Mouse (Mus musculus): ENCODE results near the gene Krtap28-10. TPM values are rescaled to one million over a fixed set of nuclear protein-coding genes. Genes with fewer than 3 reads are reported as not detected.
"Not testable (repeated sequence)": the region's sequence is repeated elsewhere in the genome, so short reads cannot be mapped to it uniquely, and the experiment has no call there.

Krtap28-10 gene
- total and polyA plus RNA-seq, 3 experiments = not detected

DNA sequence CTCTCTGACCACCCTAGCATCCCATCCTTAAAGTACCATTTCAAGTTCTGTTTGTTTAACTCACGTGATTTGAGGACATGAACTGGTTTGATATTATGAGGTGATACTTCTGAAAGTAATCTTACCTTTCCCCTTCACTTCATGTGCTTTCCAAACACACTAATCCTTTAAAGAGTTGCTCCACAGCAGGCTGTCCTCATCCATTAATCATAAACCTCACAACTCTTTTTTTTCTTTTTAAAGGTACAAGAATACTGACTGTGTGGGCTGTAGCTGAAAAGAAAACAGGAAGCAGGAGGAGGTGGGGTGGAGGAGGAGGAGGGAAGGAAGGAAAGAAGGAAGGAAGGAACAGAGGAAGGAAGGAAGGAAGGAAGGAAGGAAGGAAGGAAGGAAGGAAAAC is 10.3 kb downstream of the Krtap28-10 start:
- 72% methylated on average over 1 of the region's 1 CpGs for WGBS
- intact Hi-C loops (cut with DNase I) = no loop called here
- H3K36me3 ChIP-seq (ENCODE audit: control insufficient read depth, insufficient read depth, low read length) = no peaks in the 10 kb centered on the region
- no peaks in the 10 kb centered on the region for H3K27me3 ChIP-seq (ENCODE audit: control insufficient read depth, insufficient read depth, low read length)
- H3K4me3 ChIP-seq = no peak overlapping the region
- no peaks in the 10 kb centered on the region for H3K4me1 ChIP-seq (ENCODE audit: control insufficient read depth, insufficient read depth, low read length)
- no peak for DNase-seq
- no peak overlapping the region for H3K27ac ChIP-seq
- no peaks in the 10 kb centered on the region for H3K79me2 ChIP-seq (replicated peaks; ENCODE audit: control insufficient read depth, insufficient read depth, low read length)
- H3K9ac ChIP-seq (ENCODE audit: low read depth, low read length) = no peak overlapping the region
- no peak for TF ChIP-seq POLR2A (IDR thresholded peaks at IDR 0.05; ENCODE audit: insufficient read depth, low read depth, low read length)
- no peak for TF ChIP-seq EP300 (IDR thresholded peaks at IDR 0.05; ENCODE audit: insufficient read depth, low read depth, low read length)
- TF ChIP-seq CTCF (IDR thresholded peaks at IDR 0.05) = no peak

DNA sequence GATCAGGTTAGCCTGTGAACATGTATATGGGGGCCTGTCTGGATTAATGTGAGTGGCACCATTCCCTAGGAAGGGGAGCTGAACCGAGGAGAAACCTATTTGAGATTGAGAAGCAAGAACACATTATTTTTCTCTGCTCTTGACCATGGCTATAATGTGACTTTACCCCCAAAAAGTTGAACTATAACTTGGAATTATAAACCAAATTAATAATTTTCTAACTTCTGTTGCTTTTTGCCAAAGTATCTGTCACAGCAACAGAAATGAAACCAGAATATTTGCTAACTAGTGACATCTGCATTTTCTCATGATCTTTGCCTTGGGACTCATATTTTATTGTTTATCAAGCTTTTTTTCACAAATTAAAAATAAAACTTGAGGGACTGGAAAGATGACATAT is 25.7 kb downstream of the Krtap28-10 start:
- Histone ChIP-seq H3K4me1 (ENCODE audit: control insufficient read depth, insufficient read depth, low read length) (no peaks in the 10 kb centered on the region), H3K79me2 (replicated peaks; ENCODE audit: control insufficient read depth, insufficient read depth, low read length) (no peaks in the 10 kb centered on the region), H3K27me3 (ENCODE audit: control insufficient read depth, insufficient read depth, low read length) (no peaks in the 10 kb centered on the region), H3K27ac (no peak overlapping the region), H3K4me3 (no peak overlapping the region), H3K36me3 (ENCODE audit: control insufficient read depth, insufficient read depth, low read length) (no peaks in the 10 kb centered on the region), H3K9ac (ENCODE audit: low read depth, low read length) (no peak overlapping the region)
- 71% methylated on average over 1 of the region's 1 CpGs for WGBS
- TF ChIP-seq CTCF (IDR thresholded peaks at IDR 0.05) (no peak), EP300 (IDR thresholded peaks at IDR 0.05; ENCODE audit: insufficient read depth, low read depth, low read length) (no peak), POLR2A (IDR thresholded peaks at IDR 0.05; ENCODE audit: insufficient read depth, low read depth, low read length) (no peak)
- no peak for DNase-seq
- intact Hi-C loops (cut with DNase I) = no loop called here

DNA sequence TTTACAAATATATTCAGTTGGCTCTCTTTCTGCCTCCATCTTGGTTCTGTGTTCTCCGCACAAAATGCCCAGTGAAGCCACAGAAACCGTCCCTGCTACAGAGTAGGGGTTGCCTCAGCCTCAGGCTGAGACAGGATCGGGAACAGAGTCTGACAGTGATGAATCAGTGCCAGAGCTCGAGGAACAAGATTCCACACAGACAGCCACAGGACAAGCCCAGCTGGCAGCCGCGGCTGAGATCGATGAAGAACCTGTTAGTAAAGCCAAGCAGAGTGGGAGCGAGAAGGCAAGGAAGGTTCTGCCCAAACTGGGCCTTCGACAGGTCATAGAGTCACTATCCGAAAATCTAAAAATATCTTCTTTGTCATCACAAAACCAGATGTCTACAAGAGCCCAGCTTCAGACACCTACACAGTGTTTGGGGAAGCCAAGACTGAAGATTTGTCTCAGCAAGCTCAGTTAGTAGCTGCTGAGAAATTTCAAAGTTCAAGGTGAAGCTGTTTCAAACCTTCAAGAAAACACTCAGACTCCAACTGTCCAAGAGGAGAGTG is 26.9 kb downstream of the Krtap28-10 start:
- no peak overlapping the region for H3K27ac ChIP-seq
- H3K36me3 ChIP-seq (ENCODE audit: control insufficient read depth, insufficient read depth, low read length) = no peaks in the 10 kb centered on the region
- no peaks in the 10 kb centered on the region for H3K79me2 ChIP-seq (replicated peaks; ENCODE audit: control insufficient read depth, insufficient read depth, low read length)
- DNase-seq = no peak
- WGBS = 66% methylated on average over 10 of the region's 10 CpGs
- no peaks in the 10 kb centered on the region for H3K4me1 ChIP-seq (ENCODE audit: control insufficient read depth, insufficient read depth, low read length)
- no peak for TF ChIP-seq CTCF (IDR thresholded peaks at IDR 0.05)
- no peak for TF ChIP-seq POLR2A (IDR thresholded peaks at IDR 0.05; ENCODE audit: insufficient read depth, low read depth, low read length)
- no peak for TF ChIP-seq EP300 (IDR thresholded peaks at IDR 0.05; ENCODE audit: insufficient read depth, low read depth, low read length)
- no peak overlapping the region for H3K4me3 ChIP-seq
- intact Hi-C loops (cut with DNase I) = no loop called here
- H3K27me3 ChIP-seq (ENCODE audit: control insufficient read depth, insufficient read depth, low read length) = no peaks in the 10 kb centered on the region
- H3K9ac ChIP-seq (ENCODE audit: low read depth, low read length) = no peak overlapping the region

DNA sequence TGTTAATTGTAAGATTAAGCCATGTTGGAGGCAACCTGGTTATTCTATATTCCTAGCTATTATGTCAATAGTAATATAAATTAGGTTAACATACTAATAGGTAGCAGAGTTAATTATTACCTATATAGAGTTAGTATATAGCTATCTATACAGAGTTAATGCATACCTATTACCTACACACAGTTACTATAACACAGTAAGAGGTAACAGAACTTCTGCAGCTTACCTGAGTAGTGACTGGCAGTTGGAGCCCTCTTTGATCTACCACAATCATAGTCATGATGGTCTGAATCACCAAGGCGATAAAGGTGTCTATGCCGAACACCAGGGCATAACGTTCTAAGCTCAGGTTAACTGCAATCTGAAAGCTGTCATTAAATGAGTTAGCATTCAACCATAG is 27.8 kb downstream of the Krtap28-10 start:
- no peak for DNase-seq
- no peak overlapping the region for H3K27ac ChIP-seq
- no peaks in the 10 kb centered on the region for H3K27me3 ChIP-seq (ENCODE audit: control insufficient read depth, insufficient read depth, low read length)
- H3K36me3 ChIP-seq (ENCODE audit: control insufficient read depth, insufficient read depth, low read length) = no peaks in the 10 kb centered on the region
- H3K4me1 ChIP-seq (ENCODE audit: control insufficient read depth, insufficient read depth, low read length) = no peaks in the 10 kb centered on the region
- H3K4me3 ChIP-seq = no peak overlapping the region
- WGBS = 91% methylated on average over 3 of the region's 3 CpGs
- no peaks in the 10 kb centered on the region for H3K79me2 ChIP-seq (replicated peaks; ENCODE audit: control insufficient read depth, insufficient read depth, low read length)
- H3K9ac ChIP-seq (ENCODE audit: low read depth, low read length) = no peak overlapping the region
- intact Hi-C loops (cut with DNase I) = no loop called here
- no peak for TF ChIP-seq CTCF (IDR thresholded peaks at IDR 0.05)
- no peak for TF ChIP-seq EP300 (IDR thresholded peaks at IDR 0.05; ENCODE audit: insufficient read depth, low read depth, low read length)
- no peak for TF ChIP-seq POLR2A (IDR thresholded peaks at IDR 0.05; ENCODE audit: insufficient read depth, low read depth, low read length)

DNA sequence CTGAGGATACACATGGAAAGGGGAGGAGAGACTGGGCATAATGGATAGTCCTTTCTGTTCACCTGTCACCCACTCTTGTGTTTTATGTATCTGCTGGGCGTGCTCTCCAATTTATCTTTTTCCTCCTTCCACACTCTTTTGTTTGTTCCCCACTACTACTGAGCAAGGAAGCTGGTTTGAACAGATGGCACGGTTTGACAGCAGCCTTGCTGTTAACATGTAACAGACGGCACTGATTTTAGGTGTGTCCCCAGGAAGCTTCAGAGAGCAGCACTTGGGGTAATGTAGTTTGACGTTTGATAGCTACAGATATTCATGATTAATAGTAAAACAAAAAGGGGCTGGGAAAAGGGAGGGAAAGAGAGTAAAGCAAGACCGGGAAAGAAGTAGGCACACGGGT is 34.8 kb downstream of the Krtap28-10 start:
- DNase-seq = no peak
- WGBS = 66% methylated on average over 6 of the region's 6 CpGs
- intact Hi-C loops (cut with DNase I) = no loop called here
- no peak overlapping the region for H3K9ac ChIP-seq (ENCODE audit: low read depth, low read length)
- H3K27me3 ChIP-seq (ENCODE audit: control insufficient read depth, insufficient read depth, low read length) = no peaks in the 10 kb centered on the region
- H3K79me2 ChIP-seq (replicated peaks; ENCODE audit: control insufficient read depth, insufficient read depth, low read length) = no peaks in the 10 kb centered on the region
- H3K36me3 ChIP-seq (ENCODE audit: control insufficient read depth, insufficient read depth, low read length) = no peaks in the 10 kb centered on the region
- H3K27ac ChIP-seq = no peak overlapping the region
- TF ChIP-seq CTCF (IDR thresholded peaks at IDR 0.05) (no peak), POLR2A (IDR thresholded peaks at IDR 0.05; ENCODE audit: insufficient read depth, low read depth, low read length) (no peak), EP300 (IDR thresholded peaks at IDR 0.05; ENCODE audit: insufficient read depth, low read depth, low read length) (no peak)
- H3K4me1 ChIP-seq (ENCODE audit: control insufficient read depth, insufficient read depth, low read length) = no peaks in the 10 kb centered on the region
- H3K4me3 ChIP-seq = no peak overlapping the region

DNA sequence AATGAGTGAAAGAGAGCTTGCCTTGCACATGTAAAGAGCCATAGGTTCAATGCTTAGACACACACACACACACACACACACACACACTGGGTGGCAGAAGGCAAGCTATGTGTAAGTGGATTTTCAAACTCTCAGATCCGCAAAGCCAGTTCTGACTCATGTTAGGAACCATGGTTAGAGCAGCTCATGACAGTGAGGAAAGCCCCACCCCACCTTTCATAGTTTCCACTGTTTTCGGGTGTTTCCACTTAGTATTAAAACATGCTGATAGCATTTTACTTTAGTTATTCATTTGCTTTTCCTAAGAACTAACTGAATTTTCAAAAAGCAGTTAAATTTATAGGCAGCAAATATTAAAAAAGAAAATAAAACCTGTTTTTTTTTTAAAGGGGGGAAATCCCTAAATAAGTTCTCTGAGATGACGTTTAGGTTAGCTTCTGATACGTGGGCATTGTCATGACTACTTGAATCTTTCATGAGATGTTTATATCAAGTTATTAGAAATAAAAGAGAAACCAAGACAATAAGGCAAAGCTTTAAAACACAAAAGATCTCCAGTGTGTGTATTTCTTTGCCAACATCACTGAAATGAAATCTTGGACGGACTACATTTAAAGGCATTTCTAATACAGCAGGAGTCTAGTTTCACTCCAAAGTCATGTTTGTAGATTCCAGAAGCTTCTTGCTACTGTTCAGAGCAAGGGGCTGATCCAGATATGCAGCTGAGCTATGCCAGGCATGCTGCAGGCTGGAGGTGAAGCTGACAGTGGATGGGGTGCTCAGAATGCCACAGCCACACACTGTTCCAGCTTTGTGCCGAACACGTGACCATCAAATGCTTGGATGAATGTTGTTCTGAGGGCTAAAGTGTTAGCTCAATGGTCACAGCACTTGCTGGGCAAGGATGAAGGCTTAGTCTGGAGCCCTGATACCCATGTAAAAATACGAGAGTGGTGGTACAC is 35.8 kb downstream of the Krtap28-10 start:
- 53% methylated on average over 8 of the region's 8 CpGs for WGBS
- intact Hi-C loops (cut with DNase I) = no loop called here
- TF ChIP-seq POLR2A (IDR thresholded peaks at IDR 0.05; ENCODE audit: insufficient read depth, low read depth, low read length) (no peak), CTCF (IDR thresholded peaks at IDR 0.05) (no peak), EP300 (IDR thresholded peaks at IDR 0.05; ENCODE audit: insufficient read depth, low read depth, low read length) (no peak)
- no peak overlapping the region for H3K9ac ChIP-seq (ENCODE audit: low read depth, low read length)
- H3K79me2 ChIP-seq (replicated peaks; ENCODE audit: control insufficient read depth, insufficient read depth, low read length) = no peaks in the 10 kb centered on the region
- H3K27ac ChIP-seq = no peak overlapping the region
- no peak for DNase-seq
- H3K4me1 ChIP-seq (ENCODE audit: control insufficient read depth, insufficient read depth, low read length) = no peaks in the 10 kb centered on the region
- H3K4me3 ChIP-seq = no peak overlapping the region
- no peaks in the 10 kb centered on the region for H3K27me3 ChIP-seq (ENCODE audit: control insufficient read depth, insufficient read depth, low read length)
- no peaks in the 10 kb centered on the region for H3K36me3 ChIP-seq (ENCODE audit: control insufficient read depth, insufficient read depth, low read length)

DNA sequence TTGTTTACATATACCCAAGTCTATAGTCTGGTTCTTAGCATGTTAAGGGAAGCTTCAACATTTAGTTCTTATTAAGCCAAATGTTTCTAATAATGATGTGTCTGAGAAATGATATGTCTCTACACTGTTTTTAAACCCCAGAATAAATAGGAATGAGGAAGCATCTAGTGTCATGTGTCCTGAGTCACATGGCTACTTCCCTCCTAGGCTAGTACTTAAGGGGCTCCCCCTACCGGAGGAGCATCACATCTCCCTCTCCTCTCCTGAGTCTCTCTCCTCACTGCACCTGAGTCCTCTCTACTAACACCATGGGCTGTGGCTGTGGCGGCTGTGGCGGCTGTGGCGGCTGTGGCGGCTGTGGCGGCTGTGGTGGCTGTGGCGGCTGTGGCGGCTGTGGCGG is 42.0 kb downstream of the Krtap28-10 start, which contains the start of gene Gm47959:
Gene Gm47959, plus strand, starts transcription at position 243 of the 400 bp plus-strand sequence.
- DNase-seq; H3K79me2 ChIP-seq (replicated peaks; ENCODE audit: control insufficient read depth, insufficient read depth, low read length); H3K4me1 ChIP-seq (ENCODE audit: control insufficient read depth, insufficient read depth, low read length); H3K36me3 ChIP-seq (ENCODE audit: control insufficient read depth, insufficient read depth, low read length); H3K4me3 ChIP-seq; H3K27me3 ChIP-seq (ENCODE audit: control insufficient read depth, insufficient read depth, low read length); H3K9ac ChIP-seq (ENCODE audit: low read depth, low read length); H3K27ac ChIP-seq; intact Hi-C loops (cut with DNase I): not testable (repeated sequence)
- WGBS = 95% methylated on average over 9 of the region's 9 CpGs

All from heart, adult 2 months (tissue).